Mouse (Mus musculus): ENCODE results near the gene Mgat4a.

GRCm38 (mm10) chr1:37457546-37457945, 83.3 kb downstream of the Mgat4a start:
- TF ChIP-seq CTCF (IDR thresholded peaks at IDR 0.05; ENCODE audit: low read depth) (no peak), EP300 (IDR thresholded peaks at IDR 0.05; ENCODE audit: low read depth) (no peak)
